Mouse (Mus musculus): Measurements from ENCODE around the gene Cldn10.

DNA sequence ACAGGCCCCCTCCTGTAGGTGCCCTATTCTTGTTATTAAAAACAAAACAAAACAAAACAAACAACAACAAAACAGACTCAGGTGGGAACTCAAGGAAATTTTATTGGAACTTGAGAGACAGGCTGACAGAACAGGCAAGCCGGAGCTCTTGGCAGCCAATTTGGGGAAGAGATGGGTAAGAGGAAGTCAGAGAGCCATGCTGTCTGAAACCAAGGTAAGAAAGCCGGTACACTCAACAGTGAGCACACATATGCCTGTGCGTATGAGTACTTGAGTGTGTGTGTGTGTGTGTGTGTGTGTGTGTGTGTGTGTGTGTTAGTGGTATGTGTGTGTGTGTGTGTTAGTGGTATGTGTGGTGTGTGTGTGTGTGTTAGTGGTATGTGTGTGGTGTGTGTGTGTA, 54.6 kb downstream of the Cldn10 start:
- no peak for TF ChIP-seq POLR2A (IDR thresholded peaks at IDR 0.05; ENCODE audit: control insufficient read depth, extremely low read depth, insufficient read depth, low read length, poor library complexity)
- TF ChIP-seq CTCF (IDR thresholded peaks at IDR 0.05; ENCODE audit: borderline replicate concordance, control insufficient read depth, extremely low read depth, insufficient read depth, low read length, poor library complexity), result no peak
